Mouse (Mus musculus): ENCODE measurements at regions not wholly inside any gene's neighbourhood (a gene's known extent, or its start where the extent isn't known, plus 50 kb on each side); places are given as distances from the start of the nearest gene placed in this dataset.
"Not testable (repeated sequence)": the region's sequence is repeated elsewhere in the genome, so short reads cannot be mapped to it uniquely, and the experiment has no call there.

- H3K9ac ChIP-seq = no peak overlapping the region
- H3K36me3 ChIP-seq = no peaks in the 10 kb centered on the region
- no peaks in the 10 kb centered on the region for H3K27me3 ChIP-seq
- H3K4me1 ChIP-seq = peaks cover 8% of the 10 kb centered on the region; the same call in 1 of the 2 replicates
- ATAC-seq (ENCODE audit: insufficient number of reproducible peaks, insufficient read depth, low FRiP score, low TSS enrichment, low read depth) = no peak
- WGBS = 93% methylated on average over 3 of the region's 3 CpGs
- H3K4me2 ChIP-seq = no peak overlapping the region
- no peak overlapping the region for H3K27ac ChIP-seq
- no peak overlapping the region for H3K4me3 ChIP-seq
- no peaks in the 10 kb centered on the region for H3K9me3 ChIP-seq
Observed at GRCm38 (mm10) chr2:48315306-48315705, 498.6 kb upstream of the Acvr2a start.

- H3K27ac ChIP-seq = no peak overlapping the region
- H3K9me3 ChIP-seq = no peaks in the 10 kb centered on the region
- H3K27me3 ChIP-seq = no peaks in the 10 kb centered on the region
- no peak overlapping the region for H3K4me3 ChIP-seq
- H3K4me1 ChIP-seq = peaks cover 8% of the 10 kb centered on the region; the same call in 1 of the 2 replicates
- H3K9ac ChIP-seq = no peak overlapping the region
- ATAC-seq (ENCODE audit: insufficient number of reproducible peaks, insufficient read depth, low FRiP score, low TSS enrichment, low read depth) = no peak
- no peaks in the 10 kb centered on the region for H3K36me3 ChIP-seq
- no peak overlapping the region for H3K4me2 ChIP-seq
- 74% methylated on average over 8 of the region's 8 CpGs for WGBS
Observed at GRCm38 (mm10) chr2:48316180-48316889, 497.6 kb upstream of the Acvr2a start.

- Histone ChIP-seq H3K4me3 (no peak overlapping the region), H3K4me2 (no peak overlapping the region), H3K36me3 (no peaks in the 10 kb centered on the region), H3K9ac (no peak overlapping the region), H3K9me3 (no peaks in the 10 kb centered on the region), H3K27ac (peak overlapping the region; percentile 35; the same call in 1 of the 2 replicates), H3K27me3 (no peaks in the 10 kb centered on the region), H3K4me1 (peaks cover 8% of the 10 kb centered on the region; the same call in 1 of the 2 replicates)
- no peak for ATAC-seq (ENCODE audit: insufficient number of reproducible peaks, insufficient read depth, low FRiP score, low TSS enrichment, low read depth)
- WGBS = 64% methylated on average over 7 of the region's 7 CpGs
Observed at GRCm38 (mm10) chr2:48317821-48318220, 496.1 kb upstream of the Acvr2a start.

GRCm38 (mm10) chr2:48318384-48319030 is 495.4 kb upstream of the Acvr2a start:
- H3K27ac ChIP-seq = 0 out of 2 replicates have a peak overlapping the region, but pooled peaks have one; percentile 35
- ATAC-seq (ENCODE audit: insufficient number of reproducible peaks, insufficient read depth, low FRiP score, low TSS enrichment, low read depth) = 0 out of 2 replicates have a peak, but pooled peaks have one; percentile 62
- H3K4me3 ChIP-seq = no peak overlapping the region
- H3K36me3 ChIP-seq = no peaks in the 10 kb centered on the region
- no peak overlapping the region for H3K9ac ChIP-seq
- peaks cover 8% of the 10 kb centered on the region; the same call in 1 of the 2 replicates for H3K4me1 ChIP-seq
- WGBS = 36% methylated on average over 8 of the region's 8 CpGs
- H3K27me3 ChIP-seq = no peaks in the 10 kb centered on the region
- H3K4me2 ChIP-seq = no peak overlapping the region
- H3K9me3 ChIP-seq = no peaks in the 10 kb centered on the region

GRCm38 (mm10) chr2:48321471-48321870 is 492.4 kb upstream of the Acvr2a start:
- Histone ChIP-seq H3K4me1 (peaks cover 5% of the 10 kb centered on the region; the same call in 1 of the 2 replicates), H3K27me3 (no peaks in the 10 kb centered on the region), H3K36me3 (no peaks in the 10 kb centered on the region), H3K9me3 (no peaks in the 10 kb centered on the region), H3K4me2 (no peak overlapping the region), H3K4me3 (no peak overlapping the region), H3K9ac (no peak overlapping the region), H3K27ac (no peak overlapping the region)
- 55% methylated on average over 4 of the region's 4 CpGs for whole genome bisulfite sequencing
- ATAC-seq (ENCODE audit: insufficient number of reproducible peaks, insufficient read depth, low FRiP score, low TSS enrichment, low read depth) = no peak

- ATAC-seq (ENCODE audit: insufficient number of reproducible peaks, insufficient read depth, low FRiP score, low TSS enrichment, low read depth) = no peak
- no peak overlapping the region for H3K27ac ChIP-seq
- no peak overlapping the region for H3K4me2 ChIP-seq
- no peak overlapping the region for H3K9ac ChIP-seq
- WGBS = 69% methylated on average over 5 of the region's 5 CpGs
- H3K27me3 ChIP-seq = no peaks in the 10 kb centered on the region
- H3K36me3 ChIP-seq = no peaks in the 10 kb centered on the region
- H3K4me3 ChIP-seq = no peak overlapping the region
- H3K4me1 ChIP-seq = peaks cover 4% of the 10 kb centered on the region; the same call in 1 of the 2 replicates
- no peaks in the 10 kb centered on the region for H3K9me3 ChIP-seq
Observed at GRCm38 (mm10) chr2:48322278-48322677, 491.6 kb upstream of the Acvr2a start.

- no peaks in the 10 kb centered on the region for H3K36me3 ChIP-seq
- no peaks in the 10 kb centered on the region for H3K9me3 ChIP-seq
- H3K4me1 ChIP-seq = no peaks in the 10 kb centered on the region
- ATAC-seq (ENCODE audit: insufficient number of reproducible peaks, insufficient read depth, low FRiP score, low TSS enrichment, low read depth) = no peak
- H3K4me2 ChIP-seq = no peak overlapping the region
- no peaks in the 10 kb centered on the region for H3K27me3 ChIP-seq
- H3K9ac ChIP-seq = no peak overlapping the region
- H3K4me3 ChIP-seq = no peak overlapping the region
- no peak overlapping the region for H3K27ac ChIP-seq
Observed at GRCm38 (mm10) chr2:48328204-48328603, 485.7 kb upstream of the Acvr2a start.

GRCm38 (mm10) chr2:48332783-48333182 is 481.1 kb upstream of the Acvr2a start:
- Histone ChIP-seq H3K36me3 (no peaks in the 10 kb centered on the region), H3K4me3 (peak overlapping the region; percentile 17; the same call in 1 of the 2 replicates), H3K9me3 (0 out of 2 replicates have a peak, but pooled peaks cover 3% of the 10 kb centered on the region), H3K27me3 (no peaks in the 10 kb centered on the region), H3K4me1 (no peaks in the 10 kb centered on the region), H3K4me2 (peak overlapping the region; percentile 44), H3K9ac (no peak overlapping the region; the same call in 1 of the 2 replicates), H3K27ac (no peak overlapping the region)
- no peak for ATAC-seq (ENCODE audit: insufficient number of reproducible peaks, insufficient read depth, low FRiP score, low TSS enrichment, low read depth)
- 34% methylated on average over 10 of the region's 10 CpGs for WGBS

- no peak overlapping the region for H3K4me2 ChIP-seq
- H3K27ac ChIP-seq = no peak overlapping the region
- ATAC-seq (ENCODE audit: insufficient number of reproducible peaks, insufficient read depth, low FRiP score, low TSS enrichment, low read depth) = no peak
- no peaks in the 10 kb centered on the region for H3K27me3 ChIP-seq
- 73% methylated on average over 4 of the region's 4 CpGs for WGBS
- no peaks in the 10 kb centered on the region for H3K36me3 ChIP-seq
- no peaks in the 10 kb centered on the region for H3K9me3 ChIP-seq
- H3K4me3 ChIP-seq = no peak overlapping the region
- no peaks in the 10 kb centered on the region for H3K4me1 ChIP-seq
- no peak overlapping the region for H3K9ac ChIP-seq
Observed at GRCm38 (mm10) chr2:48348021-48348420, 465.9 kb upstream of the Acvr2a start.

GRCm38 (mm10) chr2:48349794-48350193 is 464.1 kb upstream of the Acvr2a start:
- H3K9me3 ChIP-seq = no peaks in the 10 kb centered on the region
- WGBS = 62% methylated on average over 3 of the region's 3 CpGs
- H3K9ac ChIP-seq = no peak overlapping the region
- H3K4me3 ChIP-seq = no peak overlapping the region
- no peaks in the 10 kb centered on the region for H3K36me3 ChIP-seq
- no peak overlapping the region for H3K27ac ChIP-seq
- ATAC-seq (ENCODE audit: insufficient number of reproducible peaks, insufficient read depth, low FRiP score, low TSS enrichment, low read depth) = no peak
- no peaks in the 10 kb centered on the region for H3K27me3 ChIP-seq
- no peaks in the 10 kb centered on the region for H3K4me1 ChIP-seq
- no peak overlapping the region for H3K4me2 ChIP-seq

- no peak for ATAC-seq (ENCODE audit: insufficient number of reproducible peaks, insufficient read depth, low FRiP score, low TSS enrichment, low read depth)
- no peak overlapping the region for H3K4me3 ChIP-seq
- H3K4me2 ChIP-seq = no peak overlapping the region
- no peak overlapping the region for H3K9ac ChIP-seq
- H3K9me3 ChIP-seq = no peaks in the 10 kb centered on the region
- H3K27ac ChIP-seq = no peak overlapping the region
- WGBS = 76% methylated on average over 1 of the region's 1 CpGs
- no peaks in the 10 kb centered on the region for H3K4me1 ChIP-seq
- H3K36me3 ChIP-seq = no peaks in the 10 kb centered on the region
- H3K27me3 ChIP-seq = no peaks in the 10 kb centered on the region
Observed at GRCm38 (mm10) chr2:48350206-48350605, 463.7 kb upstream of the Acvr2a start.

- ATAC-seq (ENCODE audit: insufficient number of reproducible peaks, insufficient read depth, low FRiP score, low TSS enrichment, low read depth); H3K9ac ChIP-seq; H3K27me3 ChIP-seq; H3K36me3 ChIP-seq; H3K4me3 ChIP-seq; H3K4me1 ChIP-seq; H3K9me3 ChIP-seq; H3K27ac ChIP-seq; H3K4me2 ChIP-seq: not testable (repeated sequence)
- WGBS = 94% methylated on average over 4 of the region's 4 CpGs
Observed at GRCm38 (mm10) chr2:48371572-48371971, 442.3 kb upstream of the Acvr2a start.

Measured in embryonic facial prominence, embryonic 13.5 days (tissue).